Mouse (Mus musculus) MEL (cell line): ENCODE measurements at regions not wholly inside any gene's neighbourhood (a gene's known extent, or its start where the extent isn't known, plus 50 kb on each side); places are given as distances from the start of the nearest gene placed in this dataset.
A peak's percentile ranks its signal among the peaks of the same experiment; 100 is the strongest.

Experiments used
- DNase-seq: peaks from one replicate; pipeline ENCODE4 v3.0.0; 2011; ENCODE audit warnings: low read depth, low spot score
- H3K27ac ChIP-seq: 2 replicates; pipeline ENCODE4 v1.5.1; 2012; ENCODE audit warnings: low read depth, mild to moderate bottlenecking, control low read depth, low read length, moderate library complexity; ENCODE audit not compliant: control insufficient read depth
- H3K27me3 ChIP-seq, 2 experiments: fragments of 150-350 bp in 1 of 2; sonication (generic) in 1 of 2; 2 replicates each; pipeline ENCODE4 v1.6.1; 2012; ENCODE audit warnings: low read length in 2 of 2, mild to moderate bottlenecking in 2 of 2, improper control_type of control experiment in 1 of 2, moderate library complexity in 1 of 2; ENCODE audit not compliant: insufficient read depth in 2 of 2, control insufficient read depth in 1 of 2
- H3K36me3 ChIP-seq, 2 experiments: 2 replicates each; pipeline ENCODE4 v1.6.1; 2012 to 2014; ENCODE audit warnings: low read length in 2 of 2, improper control_type of control experiment in 1 of 2, inconsistent platforms in 1 of 2, mild to moderate bottlenecking in 1 of 2; ENCODE audit not compliant: insufficient read depth in 2 of 2, control insufficient read depth in 1 of 2
- H3K4me1 ChIP-seq, 2 experiments: fragments of 150-350 bp in 1 of 2; sonication (generic) in 1 of 2; 2 replicates each; pipeline ENCODE4 v1.6.1; 2012; ENCODE audit warnings: low read length in 2 of 2, improper control_type of control experiment in 1 of 2, mild to moderate bottlenecking in 1 of 2; ENCODE audit not compliant: insufficient read depth in 2 of 2, control insufficient read depth in 1 of 2
- H3K4me3 ChIP-seq, 2 experiments: fragments of 150-350 bp in 1 of 2; sonication (generic) in 1 of 2; 2 replicates each; pipeline ENCODE4 v1.5.1; 2012; ENCODE audit warnings: low read depth in 2 of 2, low read length in 2 of 2, mild to moderate bottlenecking in 2 of 2, moderate library complexity in 2 of 2, control low read depth in 1 of 2, improper control_type of control experiment in 1 of 2; ENCODE audit not compliant: control insufficient read depth in 1 of 2, insufficient read depth in 1 of 2
- H3K79me2 ChIP-seq: 2 replicates; pipeline ENCODE4 v1.6.1; 2012; ENCODE audit warnings: mild to moderate bottlenecking, low read length, moderate library complexity; ENCODE audit not compliant: control insufficient read depth, poor library complexity, insufficient read depth
- H3K9ac ChIP-seq: 2 replicates; pipeline ENCODE4 v1.6.1; 2012; ENCODE audit warnings: low read depth, mild to moderate bottlenecking, control low read depth, low read length, moderate library complexity; ENCODE audit not compliant: control insufficient read depth, poor library complexity, severe bottlenecking
- H3K9me3 ChIP-seq: fragments of 150-350 bp; sonication (generic); replicated peaks from 2 replicates; pipeline ENCODE4 v1.6.1; 2012; ENCODE audit warnings: mild to moderate bottlenecking, low read length, improper control_type of control experiment, moderate library complexity; ENCODE audit not compliant: insufficient read depth
- BHLHE40 ChIP-seq: IDR thresholded peaks from 2 replicates; pipeline ENCODE4 v1.6.1; 2012; ENCODE audit warnings: low read depth, mild to moderate bottlenecking, inconsistent platforms, low read length, improper control_type of control experiment, borderline replicate concordance
- CHD2 ChIP-seq: IDR thresholded peaks from 2 replicates; pipeline ENCODE4 v1.6.1; 2011; ENCODE audit warnings: low read length, improper control_type of control experiment
- EP300 ChIP-seq, 2 experiments: IDR thresholded peaks; 2 replicates each; pipeline ENCODE4 v1.6.1; 2011; ENCODE audit warnings: improper control_type of control experiment in 2 of 2, low read length in 2 of 2, low read depth in 1 of 2, mild to moderate bottlenecking in 1 of 2
- ETS1 ChIP-seq: IDR thresholded peaks from 2 replicates; pipeline ENCODE4 v1.6.1; 2012; ENCODE audit warnings: low read depth, mild to moderate bottlenecking, inconsistent platforms, low read length, improper control_type of control experiment, moderate library complexity
- GABPA ChIP-seq: IDR thresholded peaks from 2 replicates; pipeline ENCODE4 v1.6.1; 2012; ENCODE audit warnings: low read depth, mild to moderate bottlenecking, inconsistent platforms, low read length, improper control_type of control experiment, moderate library complexity
- GATA1 ChIP-seq: IDR thresholded peaks from 2 replicates; pipeline ENCODE4 v1.6.1; 2011; ENCODE audit warnings: low read depth, low read length, improper control_type of control experiment
- JUND ChIP-seq: IDR thresholded peaks from 2 replicates; pipeline ENCODE4 v1.6.1; 2011; ENCODE audit warnings: low read depth, mild to moderate bottlenecking, improper control_type of control experiment, low read length
- MAFK ChIP-seq: IDR thresholded peaks from 2 replicates; pipeline ENCODE4 v1.6.1; 2011; ENCODE audit warnings: low read depth, mild to moderate bottlenecking, low read length, improper control_type of control experiment, borderline replicate concordance
- MAX ChIP-seq: IDR thresholded peaks from 2 replicates; pipeline ENCODE4 v1.6.1; 2011; ENCODE audit warnings: low read length, improper control_type of control experiment
- MYB ChIP-seq: IDR thresholded peaks from 2 replicates; pipeline ENCODE4 v1.6.1; 2011; ENCODE audit warnings: mild to moderate bottlenecking, low read depth, low read length, improper control_type of control experiment
- MYC ChIP-seq: IDR thresholded peaks from 2 replicates; pipeline ENCODE4 v1.6.1; 2011; ENCODE audit warnings: low read depth, mild to moderate bottlenecking, low read length, improper control_type of control experiment, moderate library complexity
- NELFE ChIP-seq: IDR thresholded peaks from 2 replicates; pipeline ENCODE4 v1.6.1; 2011; ENCODE audit warnings: low read depth, low read length, improper control_type of control experiment
- NRF1 ChIP-seq: IDR thresholded peaks from 2 replicates; pipeline ENCODE4 v1.6.1; 2014; ENCODE audit warnings: low read depth, mild to moderate bottlenecking, inconsistent platforms, low read length, improper control_type of control experiment, moderate library complexity; ENCODE audit not compliant: poor library complexity, insufficient read depth, severe bottlenecking
- POLR2A ChIP-seq, 2 experiments: IDR thresholded peaks; 2 replicates each; pipeline ENCODE4 v1.6.1; 2011 to 2012; ENCODE audit warnings: low read length in 2 of 2, mild to moderate bottlenecking in 2 of 2, control low read depth in 1 of 2, improper control_type of control experiment in 1 of 2, low read depth in 1 of 2, moderate library complexity in 1 of 2; ENCODE audit not compliant: control insufficient read depth in 1 of 2, insufficient read depth in 1 of 2, poor library complexity in 1 of 2
- POLR2AphosphoS2 ChIP-seq: IDR thresholded peaks from 2 replicates; pipeline ENCODE4 v1.6.1; 2011; ENCODE audit warnings: low read length, improper control_type of control experiment
- POLR2AphosphoS5 ChIP-seq: IDR thresholded peaks from 2 replicates; pipeline ENCODE4 v1.6.1; 2012; ENCODE audit warnings: low read depth, borderline replicate concordance, mild to moderate bottlenecking, inconsistent platforms, low read length, moderate library complexity, mixed read lengths
- RCOR1 ChIP-seq: IDR thresholded peaks from 2 replicates; pipeline ENCODE4 v1.6.1; 2012; ENCODE audit warnings: low read depth, mild to moderate bottlenecking, inconsistent platforms, low read length, improper control_type of control experiment
- SMC3 ChIP-seq: IDR thresholded peaks from 2 replicates; pipeline ENCODE4 v1.6.1; 2011; ENCODE audit warnings: low read depth, low read length, improper control_type of control experiment
- TAL1 ChIP-seq: IDR thresholded peaks from 2 replicates; pipeline ENCODE4 v1.6.1; 2012; ENCODE audit warnings: mild to moderate bottlenecking, inconsistent platforms, low read length, moderate library complexity, mixed read lengths
- TCF12 ChIP-seq: IDR thresholded peaks from 2 replicates; pipeline ENCODE4 v1.6.1; 2014; ENCODE audit warnings: low read depth, mild to moderate bottlenecking, inconsistent platforms, low read length, improper control_type of control experiment, moderate library complexity
- UBTF ChIP-seq: IDR thresholded peaks from 2 replicates; pipeline ENCODE4 v1.6.1; 2012; ENCODE audit warnings: low read depth, mild to moderate bottlenecking, inconsistent platforms, low read length, improper control_type of control experiment, moderate library complexity, borderline replicate concordance; ENCODE audit not compliant: insufficient read depth
- USF1 ChIP-seq: IDR thresholded peaks from 2 replicates; pipeline ENCODE4 v1.6.1; 2014; ENCODE audit warnings: low read depth, mild to moderate bottlenecking, inconsistent platforms, low read length, improper control_type of control experiment, moderate library complexity
- ZC3H11A ChIP-seq: IDR thresholded peaks from 2 replicates; pipeline ENCODE4 v1.6.1; 2012; ENCODE audit warnings: low read depth, mild to moderate bottlenecking, inconsistent platforms, low read length, improper control_type of control experiment
- ZMIZ1 ChIP-seq: IDR thresholded peaks from 2 replicates; pipeline ENCODE4 v1.6.1; 2012; ENCODE audit warnings: low read depth, mild to moderate bottlenecking, inconsistent platforms, low read length, improper control_type of control experiment, moderate library complexity
- ZNF384 ChIP-seq: IDR thresholded peaks from 2 replicates; pipeline ENCODE4 v1.6.1; 2012; ENCODE audit warnings: low read depth, mild to moderate bottlenecking, inconsistent platforms, low read length, improper control_type of control experiment

DNA sequence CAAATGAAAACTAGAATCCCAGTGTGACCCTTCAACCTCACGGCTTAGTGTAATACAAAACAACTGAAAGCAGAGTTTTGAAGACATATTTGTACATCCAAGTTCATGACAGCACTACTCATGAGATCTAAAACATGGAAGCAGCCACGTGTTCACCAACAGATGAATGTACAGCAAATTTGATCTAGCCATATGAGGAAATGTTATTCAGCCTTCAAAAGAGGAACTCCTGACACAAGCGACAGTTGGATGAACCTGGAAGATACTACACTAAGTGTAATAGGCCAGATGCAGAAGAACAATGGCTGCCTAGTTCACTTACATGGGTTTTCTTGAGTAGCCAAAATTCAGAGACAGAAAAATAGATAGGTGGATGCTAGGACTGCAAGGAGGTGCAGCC lies 212.0 kb upstream of the Cdyl start:
- DNase-seq, result peak; percentile 52

DNA sequence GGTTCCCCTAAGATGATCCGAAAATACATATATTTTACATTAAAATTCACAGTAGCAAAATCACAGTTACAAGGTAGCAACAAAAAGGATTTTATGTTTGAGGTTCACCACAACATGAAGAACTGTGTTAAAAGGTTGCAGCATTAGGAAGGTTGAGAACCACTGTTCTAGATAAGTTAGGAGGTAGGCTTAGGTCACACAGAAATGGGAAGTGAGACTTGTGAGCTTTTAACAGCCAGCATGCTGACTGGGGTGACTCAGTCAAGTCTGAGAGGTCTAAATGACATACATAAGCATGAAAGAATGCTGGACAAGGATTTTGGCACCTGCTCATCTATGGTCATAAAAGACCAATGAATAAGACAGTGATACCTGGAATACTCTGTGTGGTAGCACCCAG lies 207.2 kb upstream of the Cdyl start:
- Histone ChIP-seq H3K79me2 (no peaks in the 10 kb centered on the region), H3K9ac (no peak overlapping the region)
- DNase-seq, result peak; percentile 41

More for the DNA sequence above, 212.0 kb upstream of the Cdyl start:
- Histone ChIP-seq H3K79me2 (no peaks in the 10 kb centered on the region), H3K36me3 (no peaks in the 10 kb centered on the region), H3K4me3 (no peak overlapping the region), H3K4me1 (no peaks in the 10 kb centered on the region), H3K27me3 (no peaks in the 10 kb centered on the region), H3K9ac (no peak overlapping the region), H3K9me3 (no peaks in the 10 kb centered on the region), H3K27ac (no peak overlapping the region)
- TF ChIP-seq MAFK, result no peak
- no peak for TF ChIP-seq CHD2
- no peak for TF ChIP-seq GATA1
- TF ChIP-seq USF1, result peak; percentile 43; the same call in 1 of the 2 replicates
- TF ChIP-seq POLR2AphosphoS2, result no peak
- TF ChIP-seq JUND, result no peak
- TF ChIP-seq POLR2A (IDR thresholded peaks at IDR 0.05; ENCODE audit: control insufficient read depth in 1 of 2, insufficient read depth in 1 of 2, low read depth in 1 of 2, low read length in 2 of 2, poor library complexity in 1 of 2), result no peak
- TF ChIP-seq EP300 (IDR thresholded peaks at IDR 0.05; ENCODE audit: low read depth in 1 of 2, low read length in 2 of 2), result peak in 1 of 2 experiments; percentile 20; a peak in 1 of 4 replicates
- no peak for TF ChIP-seq UBTF
- TF ChIP-seq ETS1, result no peak
- TF ChIP-seq ZNF384, result no peak
- TF ChIP-seq POLR2AphosphoS5, result no peak
- TF ChIP-seq BHLHE40, result no peak
- TF ChIP-seq SMC3, result no peak
- TF ChIP-seq NELFE, result no peak
- TF ChIP-seq TCF12, result no peak
- TF ChIP-seq MYB, result no peak
- TF ChIP-seq ZMIZ1, result no peak
- no peak for TF ChIP-seq GABPA
- peak; percentile 76 for TF ChIP-seq MAX
- TF ChIP-seq NRF1, result no peak
- no peak for TF ChIP-seq ZC3H11A
- TF ChIP-seq MYC, result peak; percentile 69; the same call in 1 of the 2 replicates
- no peak for TF ChIP-seq TAL1

More for the DNA sequence above, 207.2 kb upstream of the Cdyl start:
- Histone ChIP-seq H3K27ac (no peak overlapping the region), H3K27me3 (peaks cover 0 to 1% of the 10 kb centered on the region in 2 experiments; a peak in 2 of 4 replicates), H3K4me3 (no peak overlapping the region), H3K9me3 (no peaks in the 10 kb centered on the region), H3K36me3 (no peaks in the 10 kb centered on the region), H3K4me1 (no peaks in the 10 kb centered on the region)
- TF ChIP-seq TAL1 (no peak), RCOR1 (peak; percentile 51; the same call in 1 of the 2 replicates)
